Comparison of ENCODE assay signal across 8 mouse cellular contexts in the genomic region with DNA sequence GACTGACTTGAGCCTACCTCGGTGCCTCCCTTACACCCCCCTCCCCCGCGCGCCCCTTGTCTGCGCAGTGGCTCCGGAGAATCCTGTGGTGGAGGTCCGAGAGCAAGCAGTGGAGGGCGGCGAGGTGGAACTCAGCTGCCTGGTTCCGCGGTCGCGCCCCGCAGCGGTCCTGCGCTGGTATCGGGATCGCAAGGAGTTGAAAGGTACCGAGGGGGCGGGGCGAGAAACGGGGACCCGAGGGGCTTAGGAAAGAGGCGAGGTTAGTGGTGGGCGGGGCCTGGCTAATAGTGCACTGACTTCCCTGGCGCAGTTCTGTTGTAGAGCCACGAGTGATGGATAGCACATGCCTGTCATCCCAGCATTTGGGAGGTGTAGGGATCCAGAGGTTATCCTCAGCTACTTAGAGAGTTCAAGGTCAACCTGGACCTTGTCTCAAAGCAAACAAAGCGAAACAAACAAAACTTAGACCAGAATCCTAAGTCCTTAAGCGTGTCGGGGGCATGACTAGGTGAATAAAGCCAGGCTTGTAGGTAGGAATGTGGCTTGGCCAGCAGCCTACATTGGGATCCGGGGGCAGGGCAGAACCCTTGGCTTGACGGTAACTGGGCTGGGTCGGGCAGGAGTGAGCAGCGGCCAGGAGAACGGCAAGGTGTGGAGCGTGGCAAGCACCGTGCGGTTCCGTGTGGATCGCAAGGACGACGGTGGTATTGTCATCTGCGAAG. TPM values are rescaled to one million over a fixed set of nuclear protein-coding genes. Genes with fewer than 3 reads are reported as not detected.
DNase-seq lines count a peak whose midpoint lies in the region; ATAC-seq lines count a peak whose summit lies in the region.

No protein-coding gene starts in this region.

- WGBS in heart, embryonic 11.5 days (ENCODE audit: insufficient replicate concordance): 8% methylated on average over 43 of the region's 43 CpGs
- WGBS in embryonic facial prominence, embryonic 14.5 days: 11% methylated on average over 43 of the region's 43 CpGs
- 16% methylated on average over 43 of the region's 43 CpGs for WGBS in neural tube, embryonic 12.5 days

- no peak for ATAC-seq in heart, embryonic 11.5 days (replicated peaks; ENCODE audit: insufficient number of reproducible peaks, low FRiP score, low TSS enrichment)
- ATAC-seq in embryonic facial prominence, embryonic 14.5 days (ENCODE audit: low read depth): peak; percentile 38; the same call in 1 of the 2 replicates
- ATAC-seq in neural tube, embryonic 12.5 days (ENCODE audit: low FRiP score, low read depth): no peak
- no peak for ATAC-seq in frontal cortex, adult (ENCODE audit: low TSS enrichment)

- no peak overlapping the region for H3K27ac ChIP-seq in heart, embryonic 11.5 days (ENCODE audit: low read depth, low read length)
- H3K27ac ChIP-seq in embryonic facial prominence, embryonic 14.5 days (replicated peaks; ENCODE audit: low read depth, low read length): no peak overlapping the region
- no peak overlapping the region for H3K27ac ChIP-seq in neural tube, embryonic 12.5 days

- 0 out of 2 replicates have a peak overlapping the region, but pooled peaks have one; percentile 46 for H3K9ac ChIP-seq in heart, embryonic 11.5 days (ENCODE audit: low read depth, low read length)
- peak overlapping the region; percentile 40; the same call in 1 of the 2 replicates for H3K9ac ChIP-seq in embryonic facial prominence, embryonic 14.5 days (ENCODE audit: low read depth, low read length)
- H3K9ac ChIP-seq in neural tube, embryonic 12.5 days: no peak overlapping the region

- DNase-seq in heart, postnatal 36 days: no peak
- peak; percentile 51 for DNase-seq in embryonic facial prominence, embryonic 14.5 days (ENCODE audit: low spot score)
- peak; percentile 32 to 63 for DNase-seq in kidney, postnatal 25 days
- DNase-seq in layer of hippocampus, postnatal 10 days (ENCODE audit: low spot score in 2 of 2): no peak
- DNase-seq in cerebellum, postnatal 10 days: no peak

- peaks cover 5% of the 10 kb centered on the region; the same call in 1 of the 2 replicates for H3K9me3 ChIP-seq in heart, embryonic 11.5 days (replicated peaks; ENCODE audit: control insufficient read depth, low read length)
- H3K9me3 ChIP-seq in embryonic facial prominence, embryonic 14.5 days (ENCODE audit: control insufficient read depth, low read length): no peaks in the 10 kb centered on the region
- 0 out of 2 replicates have a peak, but pooled peaks cover 3% of the 10 kb centered on the region for H3K9me3 ChIP-seq in neural tube, embryonic 12.5 days

- H3K4me1 ChIP-seq in heart, embryonic 11.5 days (ENCODE audit: control insufficient read depth, insufficient read depth, low read length): peaks cover 4% of the 10 kb centered on the region; the same call in 1 of the 2 replicates
- peaks cover 8% of the 10 kb centered on the region for H3K4me1 ChIP-seq in embryonic facial prominence, embryonic 14.5 days (ENCODE audit: control insufficient read depth, insufficient read depth, low read length)
- peaks cover 21% of the 10 kb centered on the region for H3K4me1 ChIP-seq in neural tube, embryonic 12.5 days

- peak overlapping the region; percentile 39 for H3K4me3 ChIP-seq in heart, embryonic 11.5 days (ENCODE audit: low read depth, low read length)
- H3K4me3 ChIP-seq in embryonic facial prominence, embryonic 14.5 days (ENCODE audit: low read depth, low read length): peak overlapping the region; percentile 37
- H3K4me3 ChIP-seq in neural tube, embryonic 12.5 days: 0 out of 2 replicates have a peak overlapping the region, but pooled peaks have one; percentile 7

- H3K4me2 ChIP-seq in heart, embryonic 11.5 days: peak overlapping the region; percentile 66
- peak overlapping the region; percentile 65 for H3K4me2 ChIP-seq in embryonic facial prominence, embryonic 14.5 days (ENCODE audit: low read depth, low read length)
- peak overlapping the region; percentile 42 for H3K4me2 ChIP-seq in neural tube, embryonic 12.5 days (replicated peaks)

- intact Hi-C loops in heart, postnatal 36 days (cut with DNase I): no loop called here

- no peaks in the 10 kb centered on the region for H3K36me3 ChIP-seq in heart, embryonic 11.5 days (ENCODE audit: control insufficient read depth, insufficient read depth, low read length)
- no peaks in the 10 kb centered on the region for H3K36me3 ChIP-seq in embryonic facial prominence, embryonic 14.5 days (ENCODE audit: control insufficient read depth, insufficient read depth, low read length)
- peaks cover 51% of the 10 kb centered on the region for H3K36me3 ChIP-seq in neural tube, embryonic 12.5 days

- H3K27me3 ChIP-seq in heart, embryonic 11.5 days (ENCODE audit: control insufficient read depth, insufficient read depth, low read length): peaks cover 66% of the 10 kb centered on the region
- peaks cover 12% of the 10 kb centered on the region for H3K27me3 ChIP-seq in embryonic facial prominence, embryonic 14.5 days (replicated peaks; ENCODE audit: control insufficient read depth, insufficient read depth, low read length)
- peaks cover 11% of the 10 kb centered on the region; the same call in 1 of the 2 replicates for H3K27me3 ChIP-seq in neural tube, embryonic 12.5 days (replicated peaks)

RNA-seq across cellular contexts. Expression of a gene that starts 6.8 kb away (rescaled TPM):
- 22.6 and 26.0 TPM in 2 replicates for polyA plus RNA-seq in heart, embryonic 11.5 days (2014; fragmentation: Nextera tagmentation; extraction: Ambion mirVana)
- 10 to 100 TPM; 11.5 to 13.8 TPM for total RNA-seq in heart, postnatal 36 days (2021)
- polyA plus RNA-seq in embryonic facial prominence, embryonic 14.5 days (2014; fragmentation: Nextera tagmentation; extraction: Ambion mirVana): 31.3 and 36.6 TPM in 2 replicates
- polyA plus RNA-seq in neural tube, embryonic 12.5 days (2016; fragmentation: Nextera tagmentation; extraction: Ambion mirVana): 172 and 176 TPM in 2 replicates
- 10 to 100 TPM; 61.3 to 64.6 TPM for total RNA-seq in layer of hippocampus, postnatal 10 days (2021)

RNA-seq across cellular contexts. Expression of a gene that starts 12.2 kb away (rescaled TPM):
- 0.25 and 0.57 TPM in 2 replicates for polyA plus RNA-seq in heart, embryonic 11.5 days (2014; fragmentation: Nextera tagmentation; extraction: Ambion mirVana)
- total RNA-seq in heart, postnatal 36 days (2021): not detected
- polyA plus RNA-seq in embryonic facial prominence, embryonic 14.5 days (2014; fragmentation: Nextera tagmentation; extraction: Ambion mirVana): 0.19 and 0.22 TPM in 2 replicates
- polyA plus RNA-seq in neural tube, embryonic 12.5 days (2016; fragmentation: Nextera tagmentation; extraction: Ambion mirVana): 1.2 and 1.5 TPM in 2 replicates
- not detected for total RNA-seq in layer of hippocampus, postnatal 10 days (2021)

RNA-seq across cellular contexts. Expression of a gene that starts 18.2 kb away (rescaled TPM):
- 0.20 and 0.23 TPM in 2 replicates for polyA plus RNA-seq in heart, embryonic 11.5 days (2014; fragmentation: Nextera tagmentation; extraction: Ambion mirVana)
- 10 to 100 TPM; 13.1 to 13.6 TPM for total RNA-seq in heart, postnatal 36 days (2021)
- polyA plus RNA-seq in embryonic facial prominence, embryonic 14.5 days (2014; fragmentation: Nextera tagmentation; extraction: Ambion mirVana): 2.6 and 2.8 TPM in 2 replicates
- 42.8 and 60.0 TPM in 2 replicates for polyA plus RNA-seq in neural tube, embryonic 12.5 days (2016; fragmentation: Nextera tagmentation; extraction: Ambion mirVana)
- total RNA-seq in layer of hippocampus, postnatal 10 days (2021): 100 to 1,000 TPM; 269 to 279 TPM

RNA-seq across cellular contexts. Expression of a gene that starts 30.5 kb away (rescaled TPM):
- polyA plus RNA-seq in heart, embryonic 11.5 days (2014; fragmentation: Nextera tagmentation; extraction: Ambion mirVana): 4.1 and 6.1 TPM in 2 replicates
- total RNA-seq in heart, postnatal 36 days (2021): 10 to 100 TPM; 16.4 to 16.5 TPM
- 11.4 and 12.0 TPM in 2 replicates for polyA plus RNA-seq in embryonic facial prominence, embryonic 14.5 days (2014; fragmentation: Nextera tagmentation; extraction: Ambion mirVana)
- 27.5 and 30.7 TPM in 2 replicates for polyA plus RNA-seq in neural tube, embryonic 12.5 days (2016; fragmentation: Nextera tagmentation; extraction: Ambion mirVana)
- total RNA-seq in layer of hippocampus, postnatal 10 days (2021): 100 to 1,000 TPM in 1 of 2 experiments, 10 to 100 TPM in 1; 98.5 to 101 TPM

RNA-seq across cellular contexts. Expression of a gene that starts 37.7 kb away (rescaled TPM):
- 5.6 and 6.9 TPM in 2 replicates for polyA plus RNA-seq in heart, embryonic 11.5 days (2014; fragmentation: Nextera tagmentation; extraction: Ambion mirVana)
- total RNA-seq in heart, postnatal 36 days (2021): 1 to 10 TPM; 1.9 to 3.3 TPM
- polyA plus RNA-seq in embryonic facial prominence, embryonic 14.5 days (2014; fragmentation: Nextera tagmentation; extraction: Ambion mirVana): 8.0 and 12.2 TPM in 2 replicates
- polyA plus RNA-seq in neural tube, embryonic 12.5 days (2016; fragmentation: Nextera tagmentation; extraction: Ambion mirVana): 1.7 and 2.0 TPM in 2 replicates
- 1 to 10 TPM; 1.3 to 2.3 TPM for total RNA-seq in layer of hippocampus, postnatal 10 days (2021)

Comparison
In these comparisons a context has a peak if more than half of its experiments do, and no peak if none do; other contexts are left out.
1. DNase-seq: peak in embryonic facial prominence, embryonic 14.5 days (single experiment) and kidney, postnatal 25 days (2 of 2); none in heart, postnatal 36 days (0 of 2), layer of hippocampus, postnatal 10 days (0 of 2) and cerebellum, postnatal 10 days (0 of 2).
2. RNA of a gene that starts 18.2 kb away (polyA plus RNA-seq): 42.8 to 60.0 TPM in neural tube, embryonic 12.5 days; 2.6 to 2.8 TPM in embryonic facial prominence, embryonic 14.5 days and 0.20 to 0.23 TPM in heart, embryonic 11.5 days; every median in the first group is over 10 times any median in the second.
3. Peak in every context shown above with its lines, with median percentiles within 50 percentile points of each other: H3K4me2 ChIP-seq and H3K4me3 ChIP-seq.